Mouse (Mus musculus): ENCODE results near the gene Tspo. TPM values are rescaled to one million over a fixed set of nuclear protein-coding genes. Genes with fewer than 3 reads are reported as not detected.

The Tspo gene
- total and polyA plus RNA-seq, 3 experiments: 66.5 to 80.0 TPM; not detected in 1

DNA sequence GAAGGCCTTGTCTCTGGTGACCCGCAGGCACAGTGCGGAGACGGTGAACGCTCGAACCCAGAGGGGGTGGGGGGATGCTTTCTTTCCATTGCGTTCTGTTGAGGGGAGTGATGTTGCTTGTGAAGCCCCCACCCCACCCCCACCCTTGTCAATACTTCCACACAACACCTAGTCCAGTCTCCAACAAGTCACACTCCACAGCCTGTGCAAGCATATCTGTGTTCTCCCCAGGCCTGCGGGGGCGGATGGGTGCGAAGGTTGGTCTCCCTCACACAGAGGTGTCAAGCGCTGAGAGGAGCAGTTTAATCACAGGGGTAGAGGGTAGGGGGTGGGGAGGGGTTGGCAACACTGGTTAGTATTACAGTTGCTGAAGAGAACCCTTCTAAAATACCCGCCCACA lies 42.8 kb downstream of the Tspo start:
- peaks cover 3 to 10% of the 10 kb centered on the region in 2 experiments for H3K4me1 ChIP-seq (ENCODE audit: control insufficient read depth in 1 of 2, insufficient read depth in 2 of 2, low read length in 2 of 2)
- H3K27me3 ChIP-seq (ENCODE audit: control insufficient read depth in 1 of 2, insufficient read depth in 2 of 2, low read length in 2 of 2): peaks cover 0 to 2% of the 10 kb centered on the region in 2 experiments; a peak in 1 of 4 replicates
- no peak overlapping the region for H3K4me3 ChIP-seq (ENCODE audit: control insufficient read depth in 1 of 2, insufficient read depth in 1 of 2, low read depth in 2 of 2, low read length in 2 of 2)
- H3K9me3 ChIP-seq (replicated peaks; ENCODE audit: insufficient read depth, low read length): no peaks in the 10 kb centered on the region
- no peak overlapping the region for H3K27ac ChIP-seq (ENCODE audit: control insufficient read depth, low read depth, low read length)
- DNase-seq (ENCODE audit: low read depth, low spot score): no peak
- no peaks in the 10 kb centered on the region for H3K79me2 ChIP-seq (ENCODE audit: control insufficient read depth, insufficient read depth, low read length, poor library complexity)
- H3K36me3 ChIP-seq (ENCODE audit: control insufficient read depth in 1 of 2, insufficient read depth in 2 of 2, low read length in 2 of 2): peaks cover 0 to 7% of the 10 kb centered on the region in 2 experiments; a peak in 2 of 4 replicates
- no peak for TF ChIP-seq ETS1 (IDR thresholded peaks at IDR 0.05; ENCODE audit: low read depth, low read length)
- TF ChIP-seq POLR2AphosphoS5 (IDR thresholded peaks at IDR 0.05; ENCODE audit: borderline replicate concordance, low read depth, low read length): no peak
- TF ChIP-seq NRF1 (IDR thresholded peaks at IDR 0.05; ENCODE audit: insufficient read depth, low read depth, low read length, poor library complexity, severe bottlenecking): no peak
- TF ChIP-seq MAFK (IDR thresholded peaks at IDR 0.05; ENCODE audit: borderline replicate concordance, low read depth, low read length): no peak
- no peak for TF ChIP-seq RCOR1 (IDR thresholded peaks at IDR 0.05; ENCODE audit: low read depth, low read length)
- no peak for TF ChIP-seq ELF1 (IDR thresholded peaks at IDR 0.05; ENCODE audit: low read depth, low read length)
- no peak for TF ChIP-seq SMC3 (IDR thresholded peaks at IDR 0.05; ENCODE audit: low read depth, low read length)
- TF ChIP-seq TCF12 (IDR thresholded peaks at IDR 0.05; ENCODE audit: low read depth, low read length): no peak
- TF ChIP-seq ZC3H11A (IDR thresholded peaks at IDR 0.05; ENCODE audit: low read depth, low read length): no peak
- no peak overlapping the region for H3K9ac ChIP-seq (ENCODE audit: control insufficient read depth, low read depth, low read length, poor library complexity, severe bottlenecking)

DNA sequence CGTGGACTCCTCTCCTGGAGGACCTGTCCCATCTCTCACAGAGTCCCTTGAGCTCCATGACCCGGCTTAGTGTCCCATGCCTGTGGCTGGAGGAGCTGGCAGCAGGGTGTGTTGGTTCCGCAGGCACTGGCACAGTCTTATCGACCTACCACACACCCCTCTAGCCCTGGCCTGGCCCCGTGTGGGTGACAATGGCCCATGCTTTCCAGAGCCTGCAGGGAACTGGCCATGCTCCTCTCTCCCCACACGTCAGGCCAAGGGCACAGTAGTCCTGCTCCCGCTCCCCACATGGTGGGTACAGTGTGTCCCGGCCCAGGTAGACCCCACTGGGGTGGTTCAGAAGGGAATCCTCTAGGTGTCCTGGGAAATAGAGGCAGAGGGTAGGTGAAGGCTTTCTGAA lies 43.3 kb downstream of the Tspo start:
- H3K27ac ChIP-seq (ENCODE audit: control insufficient read depth, low read depth, low read length): no peak overlapping the region
- H3K79me2 ChIP-seq (ENCODE audit: control insufficient read depth, insufficient read depth, low read length, poor library complexity): no peaks in the 10 kb centered on the region
- H3K27me3 ChIP-seq (ENCODE audit: control insufficient read depth in 1 of 2, insufficient read depth in 2 of 2, low read length in 2 of 2): peaks cover 0 to 2% of the 10 kb centered on the region in 2 experiments; a peak in 1 of 4 replicates
- peaks cover 0 to 2% of the 10 kb centered on the region in 2 experiments; a peak in 2 of 4 replicates for H3K36me3 ChIP-seq (ENCODE audit: control insufficient read depth in 1 of 2, insufficient read depth in 2 of 2, low read length in 2 of 2)
- H3K9ac ChIP-seq (ENCODE audit: control insufficient read depth, low read depth, low read length, poor library complexity, severe bottlenecking): no peak overlapping the region
- H3K4me3 ChIP-seq (ENCODE audit: control insufficient read depth in 1 of 2, insufficient read depth in 1 of 2, low read depth in 2 of 2, low read length in 2 of 2): no peak overlapping the region
- DNase-seq (ENCODE audit: low read depth, low spot score): no peak
- H3K4me1 ChIP-seq (ENCODE audit: control insufficient read depth in 1 of 2, insufficient read depth in 2 of 2, low read length in 2 of 2): peaks cover 0 to 5% of the 10 kb centered on the region in 2 experiments; a peak in 3 of 4 replicates
- TF ChIP-seq TBP (IDR thresholded peaks at IDR 0.05; ENCODE audit: low read depth, low read length): no peak
- no peak for TF ChIP-seq NELFE (IDR thresholded peaks at IDR 0.05; ENCODE audit: low read depth, low read length)
- no peak for TF ChIP-seq USF1 (IDR thresholded peaks at IDR 0.05; ENCODE audit: low read depth, low read length)
- no peak for TF ChIP-seq E2F4 (IDR thresholded peaks at IDR 0.05; ENCODE audit: borderline replicate concordance, low read depth, low read length)
- TF ChIP-seq CHD2 (IDR thresholded peaks at IDR 0.05; ENCODE audit: low read length): no peak
- TF ChIP-seq NRF1 (IDR thresholded peaks at IDR 0.05; ENCODE audit: insufficient read depth, low read depth, low read length, poor library complexity, severe bottlenecking): no peak
- TF ChIP-seq CHD1 (IDR thresholded peaks at IDR 0.05; ENCODE audit: low read depth, low read length): no peak
- TF ChIP-seq MYC (IDR thresholded peaks at IDR 0.05; ENCODE audit: low read depth, low read length): no peak
- TF ChIP-seq BHLHE40 (IDR thresholded peaks at IDR 0.05; ENCODE audit: borderline replicate concordance, low read depth, low read length): no peak
- TF ChIP-seq USF2 (IDR thresholded peaks at IDR 0.05; ENCODE audit: borderline replicate concordance in 1 of 2, insufficient read depth in 1 of 2, low read depth in 1 of 2, low read length in 2 of 2): no peak
- TF ChIP-seq SMC3 (IDR thresholded peaks at IDR 0.05; ENCODE audit: low read depth, low read length): no peak
- no peak for TF ChIP-seq RAD21 (IDR thresholded peaks at IDR 0.05; ENCODE audit: low read depth, low read length)
- no peak for TF ChIP-seq SIN3A (IDR thresholded peaks at IDR 0.05; ENCODE audit: low read length)
- no peak for TF ChIP-seq ZKSCAN1 (IDR thresholded peaks at IDR 0.05; ENCODE audit: low read depth, low read length)
- no peak for TF ChIP-seq GABPA (IDR thresholded peaks at IDR 0.05; ENCODE audit: low read depth, low read length)
- TF ChIP-seq POLR2AphosphoS2 (IDR thresholded peaks at IDR 0.05; ENCODE audit: low read length): no peak
- no peak for TF ChIP-seq POLR2A (IDR thresholded peaks at IDR 0.05; ENCODE audit: control insufficient read depth in 1 of 2, insufficient read depth in 1 of 2, low read depth in 1 of 2, low read length in 2 of 2, poor library complexity in 1 of 2)
- H3K9me3 ChIP-seq (replicated peaks; ENCODE audit: insufficient read depth, low read length): no peaks in the 10 kb centered on the region

Data from MEL (cell line).